Mouse (Mus musculus): ENCODE data around the gene Ints3.

GRCm38 (mm10) chr3:90460315-90460714 is 26.9 kb upstream of the Ints3 start:
- TF ChIP-seq CTCF (IDR thresholded peaks at IDR 0.05; ENCODE audit: low read depth, low read length) (no peak), POLR2A (IDR thresholded peaks at IDR 0.05; ENCODE audit: extremely low read depth, insufficient read depth, low read length) (no peak)

All from liver, adult 2 months (tissue).